Comparison of ENCODE assay signal across 21 mouse cellular contexts in genomic region chr7:122402041-122402440, GRCm38 (mm10).
DNase-seq lines count a peak whose midpoint lies in the region; ATAC-seq and TF ChIP-seq lines count a peak whose summit lies in the region.
"Had no signal": no experiment of that assay in that cellular context is flagged by ENCODE, and none has a peak within 500 bp of the region (broad histone marks: within the 10 kb centered on the region; RNA-seq: fewer than 3 reads in every experiment).

No protein-coding gene starts in this region.

- no peak for TF ChIP-seq CTCF in liver, postnatal 0 days (IDR thresholded peaks at IDR 0.05; ENCODE audit: low read depth)

- 0 out of 2 replicates have a peak overlapping the region, but pooled peaks have one; percentile 35 for H3K27ac ChIP-seq in liver, postnatal 0 days (ENCODE audit: low read depth)
- no peak overlapping the region for H3K27ac ChIP-seq in limb, embryonic 10.5 days
- H3K27ac ChIP-seq: forebrain, embryonic 15.5 days; hindbrain, embryonic 14.5 days; liver, embryonic 12.5 days; midbrain, embryonic 15.5 days; neural tube, embryonic 13.5 days had no signal

- no peak overlapping the region for H3K9ac ChIP-seq in liver, postnatal 0 days (replicated peaks)
- H3K9ac ChIP-seq: forebrain, embryonic 15.5 days; hindbrain, embryonic 14.5 days; liver, embryonic 12.5 days; midbrain, embryonic 15.5 days; neural tube, embryonic 13.5 days had no signal

- H3K4me3 ChIP-seq in liver, postnatal 0 days (ENCODE audit: low read depth, low read length) = no peak overlapping the region
- H3K4me3 ChIP-seq in limb, embryonic 10.5 days = no peak overlapping the region
- H3K4me3 ChIP-seq: forebrain, embryonic 15.5 days; liver, embryonic 12.5 days; midbrain, embryonic 15.5 days; neural tube, embryonic 13.5 days had no signal

- 50% methylated on average over 7 of the region's 7 CpGs for WGBS in liver, postnatal 0 days (ENCODE audit: insufficient replicate concordance)
- WGBS in limb, embryonic 10.5 days = 89% methylated on average over 7 of the region's 7 CpGs

- no peaks in the 10 kb centered on the region for H3K36me3 ChIP-seq in liver, postnatal 0 days (replicated peaks; ENCODE audit: insufficient read depth, low read length)
- H3K36me3 ChIP-seq in limb, embryonic 10.5 days = no peaks in the 10 kb centered on the region
- H3K36me3 ChIP-seq: forebrain, embryonic 15.5 days; G1E; liver, embryonic 12.5 days; midbrain, embryonic 15.5 days; neural tube, embryonic 13.5 days had no signal

- no peaks in the 10 kb centered on the region for H3K9me3 ChIP-seq in liver, postnatal 0 days (ENCODE audit: low read length)
- no peaks in the 10 kb centered on the region for H3K9me3 ChIP-seq in limb, embryonic 10.5 days (replicated peaks)
- H3K9me3 ChIP-seq: forebrain, embryonic 15.5 days; liver, embryonic 12.5 days; midbrain, embryonic 15.5 days; neural tube, embryonic 13.5 days had no signal

- peak; percentile 21 for DNase-seq in liver, postnatal 0 days
- DNase-seq in liver = no peak
- DNase-seq in thymus, postnatal 0 days (ENCODE audit: low spot score) = peak; percentile 40
- DNase-seq in limb, embryonic 10.5 days (ENCODE audit: low spot score) = no peak
- no peak for DNase-seq in embryo, embryonic 10 days (ENCODE audit: low spot score)
- DNase-seq in right cerebral cortex, postnatal 14 days = no peak
- DNase-seq: adrenal gland, adult 8-10 months; cerebellum, adult 9-11 months; heart, adult 18-20 months; kidney, adult 11 months; kidney, postnatal 10 days; lung, postnatal 14 days; right cerebral cortex, postnatal 4 days had no signal

- H3K4me1 ChIP-seq in liver, postnatal 0 days (ENCODE audit: insufficient read depth) = peaks cover 17% of the 10 kb centered on the region
- H3K4me1 ChIP-seq in limb, embryonic 10.5 days = peaks cover 15% of the 10 kb centered on the region

- H3K4me2 ChIP-seq in liver, postnatal 0 days (ENCODE audit: low read depth, low read length) = no peak overlapping the region
- H3K4me2 ChIP-seq: forebrain, embryonic 15.5 days; hindbrain, embryonic 14.5 days; liver, embryonic 12.5 days; midbrain, embryonic 15.5 days; neural tube, embryonic 13.5 days had no signal

- peak; percentile 47; the same call in 1 of the 2 replicates for ATAC-seq in liver, postnatal 0 days
- peak; percentile 77 for ATAC-seq in CD4-positive, CD25-positive, alpha-beta regulatory T cell, adult 4 months
- ATAC-seq in inflammation-experienced regulatory T-cells, adult 6 months = peak; percentile 60
- ATAC-seq: forebrain, embryonic 15.5 days; liver, embryonic 12.5 days; midbrain, embryonic 15.5 days had no signal

- no peak for TF ChIP-seq EP300 in liver, postnatal 0 days (IDR thresholded peaks at IDR 0.05; ENCODE audit: low read depth)

- no peaks in the 10 kb centered on the region for H3K27me3 ChIP-seq in liver, postnatal 0 days (ENCODE audit: insufficient read depth, low read length)
- no peaks in the 10 kb centered on the region for H3K27me3 ChIP-seq in limb, embryonic 10.5 days (ENCODE audit: low read depth, poor library complexity, severe bottlenecking)
- H3K27me3 ChIP-seq: forebrain, embryonic 15.5 days; liver, embryonic 12.5 days; midbrain, embryonic 15.5 days; neural tube, embryonic 13.5 days had no signal

Comparison
In these comparisons a context has a peak if more than half of its experiments do, and no peak if none do; other contexts are left out.
1. DNase-seq: peak in liver, postnatal 0 days (single experiment) and thymus, postnatal 0 days (single experiment); none in liver (single experiment), limb, embryonic 10.5 days (single experiment), embryo, embryonic 10 days (single experiment) and right cerebral cortex, postnatal 14 days (single experiment).
2. Peak in every context shown above with its lines, with median percentiles within 50 percentile points of each other: ATAC-seq.